Mouse (Mus musculus) lung, adult 2 months (tissue): ENCODE data around the gene Ces3b.

ENCODE experiments used
- CTCF ChIP-seq: fragments of 200-500 bp; IDR thresholded peaks from 2 replicates; pipeline ENCODE4 v1.5.1; 2011; ENCODE audit warnings: mild to moderate bottlenecking, low read length, control low read depth; ENCODE audit not compliant: insufficient read depth
- POLR2A ChIP-seq: fragments of 200-500 bp; IDR thresholded peaks from 2 replicates; pipeline ENCODE4 v1.6.1; 2011; ENCODE audit warnings: low read depth, mild to moderate bottlenecking, control low read depth, low read length, borderline replicate concordance; ENCODE audit errors: extremely low read depth

DNA sequence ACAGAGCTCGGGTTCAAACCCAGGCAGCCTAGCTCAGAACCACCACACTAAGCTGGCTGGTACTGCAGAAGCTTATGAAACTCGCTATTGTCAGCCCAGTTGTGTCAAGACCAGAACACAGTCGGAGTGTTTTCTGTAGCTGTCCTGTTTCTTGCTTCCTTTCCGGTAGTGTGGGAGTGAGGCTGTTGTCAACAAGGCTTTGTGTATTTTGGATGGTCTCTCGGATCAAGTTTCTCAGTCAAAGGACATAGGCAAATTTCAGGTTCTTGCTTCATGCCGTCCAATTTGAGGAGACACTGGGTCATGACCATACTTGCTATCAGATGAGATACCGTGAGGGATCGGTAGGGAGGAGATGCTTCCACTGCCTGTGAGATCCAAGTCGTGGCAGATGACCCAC, 46.3 kb downstream of the Ces3b start:
- TF ChIP-seq CTCF, result no peak
- TF ChIP-seq POLR2A, result no peak
